Mouse (Mus musculus) kidney, adult 2 months (tissue): ENCODE data around the gene Ccdc115.

Experiments used
- CTCF ChIP-seq: fragments of 200-500 bp; conservative IDR thresholded peaks from 2 replicates; pipeline ENCODE4 v1.5.1; 2011; ENCODE audit warnings: low read depth, mild to moderate bottlenecking, control low read depth, low read length, moderate library complexity, mixed read lengths; ENCODE audit not compliant: insufficient read depth, insufficient read length
- POLR2A ChIP-seq: fragments of 200-500 bp; IDR thresholded peaks from one replicate; pipeline ENCODE4 v1.6.1; 2011; ENCODE audit warnings: low read depth, low read length, control low read depth

DNA sequence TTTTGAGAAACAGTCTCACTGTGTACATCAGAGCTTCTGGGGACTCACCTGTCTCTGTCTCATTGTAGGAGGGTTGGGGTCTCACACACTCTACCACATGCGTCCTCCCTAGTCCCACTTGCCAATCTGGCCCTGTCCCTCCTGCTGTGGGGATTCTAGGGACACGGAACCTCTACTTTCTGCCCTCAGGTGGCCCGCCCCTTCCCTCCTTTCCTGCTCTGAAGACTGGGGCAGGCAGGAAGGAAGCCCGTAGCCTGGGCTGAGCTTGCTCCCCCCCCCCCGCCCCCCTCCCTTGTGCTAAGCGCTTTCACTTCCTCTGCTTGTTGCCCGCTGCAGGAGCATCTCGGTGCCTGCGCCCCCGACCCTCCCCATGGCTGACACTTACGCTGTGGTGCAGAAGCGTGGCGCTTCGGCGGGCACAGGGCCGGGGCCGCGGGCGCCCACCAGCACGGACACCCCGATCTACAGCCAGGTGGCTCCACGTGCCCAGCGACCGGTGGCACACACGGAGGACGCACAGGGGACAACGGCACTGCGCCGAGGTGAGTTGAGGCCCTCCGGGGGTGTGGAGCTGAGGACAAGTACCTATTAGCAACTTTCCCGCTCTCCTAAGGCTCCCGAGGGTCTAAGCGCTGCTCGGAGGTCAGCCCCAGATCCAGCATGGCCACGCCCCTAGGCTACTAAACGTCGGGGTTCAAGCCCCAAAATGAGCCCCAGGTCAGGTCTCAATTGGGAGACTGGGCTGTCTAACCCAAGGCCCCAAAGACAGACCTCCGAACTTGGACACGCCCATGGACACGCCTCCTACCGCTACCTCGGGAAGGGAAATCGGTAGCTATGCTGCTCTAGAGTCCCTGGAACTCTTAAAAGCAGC is 33.2 kb upstream of the Ccdc115 start:
- TF ChIP-seq CTCF: no peak
- TF ChIP-seq POLR2A: no peak
